Mouse (Mus musculus): ENCODE measurements around the gene Lats2. TPM values are rescaled to one million over a fixed set of nuclear protein-coding genes. Genes with fewer than 3 reads are reported as not detected.
"Not testable (repeated sequence)": the region's sequence is repeated elsewhere in the genome, so short reads cannot be mapped to it uniquely, and the experiment has no call there.

The Lats2 gene
- polyA plus RNA-seq, 1 experiment from 2014 or later: 7.9 TPM

GRCm38 (mm10) chr14:57679523-57679922 lies 78.7 kb downstream of the Lats2 start:
- H3K4me2 ChIP-seq (ENCODE audit: low read length): no peak overlapping the region
- WGBS: 26% methylated on average over 1 of the region's 1 CpGs
- no peak overlapping the region for H3K9ac ChIP-seq (replicated peaks; ENCODE audit: low read depth, low read length)
- H3K27ac ChIP-seq (ENCODE audit: low read length): no peak overlapping the region
- no peaks in the 10 kb centered on the region for H3K27me3 ChIP-seq (replicated peaks; ENCODE audit: control insufficient read depth, insufficient read depth, low read length)
- no peaks in the 10 kb centered on the region; the same call in 1 of the 2 replicates for H3K4me1 ChIP-seq (replicated peaks; ENCODE audit: control insufficient read depth, insufficient read depth, low read length)
- peak; percentile 24 for ATAC-seq
- no peaks in the 10 kb centered on the region for H3K36me3 ChIP-seq (ENCODE audit: control insufficient read depth, insufficient read depth)
- no peaks in the 10 kb centered on the region for H3K9me3 ChIP-seq (ENCODE audit: control insufficient read depth, low read length)
- no peak overlapping the region for H3K4me3 ChIP-seq (replicated peaks; ENCODE audit: low read length)

GRCm38 (mm10) chr14:57675481-57675880 lies 82.7 kb downstream of the Lats2 start:
- Histone ChIP-seq H3K4me2 (ENCODE audit: low read length) (no peak overlapping the region), H3K9ac (replicated peaks; ENCODE audit: low read depth, low read length) (no peak overlapping the region), H3K9me3 (ENCODE audit: control insufficient read depth, low read length) (no peaks in the 10 kb centered on the region), H3K27me3 (replicated peaks; ENCODE audit: control insufficient read depth, insufficient read depth, low read length) (no peaks in the 10 kb centered on the region), H3K4me3 (replicated peaks; ENCODE audit: low read length) (no peak overlapping the region), H3K4me1 (replicated peaks; ENCODE audit: control insufficient read depth, insufficient read depth, low read length) (no peaks in the 10 kb centered on the region; the same call in 1 of the 2 replicates), H3K27ac (ENCODE audit: low read length) (no peak overlapping the region), H3K36me3 (ENCODE audit: control insufficient read depth, insufficient read depth) (no peaks in the 10 kb centered on the region)
- 50% methylated on average over 2 of the region's 2 CpGs for WGBS
- no peak for ATAC-seq

GRCm38 (mm10) chr14:57665628-57665950 lies 92.6 kb downstream of the Lats2 start:
- H3K4me2 ChIP-seq (ENCODE audit: low read length): peak overlapping the region; percentile 98
- H3K4me1 ChIP-seq (replicated peaks; ENCODE audit: control insufficient read depth, insufficient read depth, low read length): peaks cover 14% of the 10 kb centered on the region
- no peak for ATAC-seq
- peak overlapping the region; percentile 55 for H3K4me3 ChIP-seq (replicated peaks; ENCODE audit: low read length)
- 10% methylated on average over 10 of the region's 10 CpGs for WGBS
- H3K9ac ChIP-seq (replicated peaks; ENCODE audit: low read depth, low read length): peak overlapping the region; percentile 73
- no peaks in the 10 kb centered on the region for H3K27me3 ChIP-seq (replicated peaks; ENCODE audit: control insufficient read depth, insufficient read depth, low read length)
- peak overlapping the region; percentile 91 for H3K27ac ChIP-seq (ENCODE audit: low read length)
- no peaks in the 10 kb centered on the region for H3K36me3 ChIP-seq (ENCODE audit: control insufficient read depth, insufficient read depth)
- no peaks in the 10 kb centered on the region for H3K9me3 ChIP-seq (ENCODE audit: control insufficient read depth, low read length)

GRCm38 (mm10) chr14:57664822-57665627 lies 93.2 kb downstream of the Lats2 start, which contains the start of gene Xpo4:
Gene Xpo4 (minus strand): TSS chr14:57665430.
- Histone ChIP-seq H3K27me3 (replicated peaks; ENCODE audit: control insufficient read depth, insufficient read depth, low read length) (no peaks in the 10 kb centered on the region), H3K36me3 (ENCODE audit: control insufficient read depth, insufficient read depth) (no peaks in the 10 kb centered on the region), H3K9me3 (ENCODE audit: control insufficient read depth, low read length) (no peaks in the 10 kb centered on the region), H3K4me2 (ENCODE audit: low read length) (peak within 1 kb of the TSS; percentile 98), H3K9ac (replicated peaks; ENCODE audit: low read depth, low read length) (peak within 1 kb of the TSS; percentile 73), H3K27ac (ENCODE audit: low read length) (peak within 1 kb of the TSS; percentile 91), H3K4me3 (replicated peaks; ENCODE audit: low read length) (peak within 1 kb of the TSS; percentile 55), H3K4me1 (replicated peaks; ENCODE audit: control insufficient read depth, insufficient read depth, low read length) (peaks cover 14% of the 10 kb centered on the region)
- ATAC-seq: peak; percentile 97
- under 1% methylated on average over 80 of the region's 80 CpGs for WGBS

- Histone ChIP-seq H3K4me3 (replicated peaks; ENCODE audit: low read length) (peak overlapping the region; percentile 55), H3K4me2 (ENCODE audit: low read length) (peak overlapping the region; percentile 98), H3K9me3 (ENCODE audit: control insufficient read depth, low read length) (no peaks in the 10 kb centered on the region), H3K27me3 (replicated peaks; ENCODE audit: control insufficient read depth, insufficient read depth, low read length) (no peaks in the 10 kb centered on the region), H3K27ac (ENCODE audit: low read length) (peak overlapping the region; percentile 91), H3K9ac (replicated peaks; ENCODE audit: low read depth, low read length) (peak overlapping the region; percentile 73), H3K36me3 (ENCODE audit: control insufficient read depth, insufficient read depth) (no peaks in the 10 kb centered on the region), H3K4me1 (replicated peaks; ENCODE audit: control insufficient read depth, insufficient read depth, low read length) (peaks cover 14% of the 10 kb centered on the region)
- under 1% methylated on average over 19 of the region's 19 CpGs for WGBS
- peak; percentile 53 for ATAC-seq
Observed at GRCm38 (mm10) chr14:57664311-57664821, 93.8 kb downstream of the Lats2 start.

GRCm38 (mm10) chr14:57663630-57664029 lies 94.6 kb downstream of the Lats2 start:
- Histone ChIP-seq H3K27me3 (replicated peaks; ENCODE audit: control insufficient read depth, insufficient read depth, low read length) (no peaks in the 10 kb centered on the region), H3K4me1 (replicated peaks; ENCODE audit: control insufficient read depth, insufficient read depth, low read length) (peaks cover 14% of the 10 kb centered on the region), H3K4me3 (replicated peaks; ENCODE audit: low read length) (no peak overlapping the region; the same call in 1 of the 2 replicates), H3K9me3 (ENCODE audit: control insufficient read depth, low read length) (no peaks in the 10 kb centered on the region), H3K27ac (ENCODE audit: low read length) (no peak overlapping the region), H3K9ac (replicated peaks; ENCODE audit: low read depth, low read length) (no peak overlapping the region), H3K4me2 (ENCODE audit: low read length) (peak overlapping the region; percentile 98), H3K36me3 (ENCODE audit: control insufficient read depth, insufficient read depth) (no peaks in the 10 kb centered on the region)
- WGBS: 28% methylated on average over 1 of the region's 1 CpGs
- ATAC-seq: no peak

- Histone ChIP-seq H3K9me3 (ENCODE audit: control insufficient read depth, low read length) (no peaks in the 10 kb centered on the region), H3K36me3 (ENCODE audit: control insufficient read depth, insufficient read depth) (no peaks in the 10 kb centered on the region), H3K27me3 (replicated peaks; ENCODE audit: control insufficient read depth, insufficient read depth, low read length) (no peaks in the 10 kb centered on the region), H3K27ac (ENCODE audit: low read length) (no peak overlapping the region), H3K4me1 (replicated peaks; ENCODE audit: control insufficient read depth, insufficient read depth, low read length) (no peaks in the 10 kb centered on the region), H3K4me3 (replicated peaks; ENCODE audit: low read length) (no peak overlapping the region), H3K4me2 (ENCODE audit: low read length) (no peak overlapping the region), H3K9ac (replicated peaks; ENCODE audit: low read depth, low read length) (no peak overlapping the region)
- ATAC-seq: no peak
- WGBS: 98% methylated on average over 4 of the region's 4 CpGs
Observed at GRCm38 (mm10) chr14:57658301-57658700, 99.9 kb downstream of the Lats2 start.

GRCm38 (mm10) chr14:57657500-57657899 lies 100.7 kb downstream of the Lats2 start:
- no peaks in the 10 kb centered on the region for H3K4me1 ChIP-seq (replicated peaks; ENCODE audit: control insufficient read depth, insufficient read depth, low read length)
- H3K27ac ChIP-seq (ENCODE audit: low read length): no peak overlapping the region
- no peaks in the 10 kb centered on the region for H3K27me3 ChIP-seq (replicated peaks; ENCODE audit: control insufficient read depth, insufficient read depth, low read length)
- 99% methylated on average over 2 of the region's 2 CpGs for WGBS
- ATAC-seq: no peak
- no peaks in the 10 kb centered on the region for H3K36me3 ChIP-seq (ENCODE audit: control insufficient read depth, insufficient read depth)
- no peaks in the 10 kb centered on the region for H3K9me3 ChIP-seq (ENCODE audit: control insufficient read depth, low read length)
- no peak overlapping the region for H3K4me3 ChIP-seq (replicated peaks; ENCODE audit: low read length)
- H3K4me2 ChIP-seq (ENCODE audit: low read length): no peak overlapping the region
- H3K9ac ChIP-seq (replicated peaks; ENCODE audit: low read depth, low read length): no peak overlapping the region

- not testable (repeated sequence) for H3K4me3 ChIP-seq (replicated peaks; ENCODE audit: low read length); H3K36me3 ChIP-seq (ENCODE audit: control insufficient read depth, insufficient read depth); ATAC-seq; H3K9ac ChIP-seq (replicated peaks; ENCODE audit: low read depth, low read length); H3K27me3 ChIP-seq (replicated peaks; ENCODE audit: control insufficient read depth, insufficient read depth, low read length); H3K4me2 ChIP-seq (ENCODE audit: low read length); H3K9me3 ChIP-seq (ENCODE audit: control insufficient read depth, low read length); H3K27ac ChIP-seq (ENCODE audit: low read length); H3K4me1 ChIP-seq (replicated peaks; ENCODE audit: control insufficient read depth, insufficient read depth, low read length)
- WGBS: 94% methylated on average over 3 of the region's 3 CpGs
Observed at GRCm38 (mm10) chr14:57656519-57656918, 101.7 kb downstream of the Lats2 start.

Measured in forebrain, embryonic 16.5 days (tissue).